Mouse (Mus musculus) embryonic facial prominence, embryonic 15.5 days (tissue): ENCODE results near the gene Gm5678. TPM values are rescaled to one million over a fixed set of nuclear protein-coding genes. Genes with fewer than 3 reads are reported as not detected.

Experiments
- ATAC-seq: fragments of 200-750 bp; cut with Nextera tagmentation; 2 replicates; pipeline ENCODE4 v1.8.0; 2017; ENCODE audit warnings: low read depth, moderate TSS enrichment; ENCODE audit not compliant: insufficient number of reproducible peaks, low FRiP score, low TSS enrichment
- H3K27ac ChIP-seq: fragments of 300-500 bp; sonication (generic); replicated peaks from 2 replicates; pipeline ENCODE4 v1.5.1; 2015; ENCODE audit warnings: mild to moderate bottlenecking, inconsistent platforms
- H3K27me3 ChIP-seq: fragments of 300-500 bp; sonication (generic); 2 replicates; pipeline ENCODE4 v1.6.1; 2015; ENCODE audit warnings: inconsistent platforms
- H3K36me3 ChIP-seq: fragments of 300-500 bp; sonication (generic); 2 replicates; pipeline ENCODE4 v1.6.1; 2015; ENCODE audit warnings: mild to moderate bottlenecking, inconsistent platforms
- H3K4me1 ChIP-seq: fragments of 300-500 bp; sonication (generic); 2 replicates; pipeline ENCODE4 v1.6.1; 2015; ENCODE audit warnings: inconsistent platforms
- H3K4me2 ChIP-seq: fragments of 300-500 bp; sonication (generic); replicated peaks from 2 replicates; pipeline ENCODE4 v1.6.1; 2015; ENCODE audit warnings: mild to moderate bottlenecking, inconsistent platforms
- H3K4me3 ChIP-seq: fragments of 300-500 bp; sonication (generic); replicated peaks from 2 replicates; pipeline ENCODE4 v1.5.1; 2015; ENCODE audit warnings: mild to moderate bottlenecking, inconsistent platforms
- H3K9ac ChIP-seq: fragments of 300-500 bp; sonication (generic); 2 replicates; pipeline ENCODE4 v1.6.1; 2015; ENCODE audit warnings: inconsistent platforms
- H3K9me3 ChIP-seq: fragments of 300-500 bp; sonication (generic); replicated peaks from 2 replicates; pipeline ENCODE4 v1.6.1; 2016; ENCODE audit warnings: inconsistent platforms
- WGBS: fragments of 180-500 bp; shearing (Covaris S2); methylation state at CpG from one replicate; pipeline ENCODE4 v1.1.7; 2015; 5-methylcytosine and 5-hydroxymethylcytosine counted together
- polyA plus RNA-seq: library from polyadenylated mRNA; unstranded; fragments of >200 nt; fragmentation: Nextera tagmentation; extraction: Ambion mirVana; gene quantifications from 2 replicates; pipeline ENCODE4 v1.2.1, GENCODE M21; 2015

Gene Gm5678
- polyA plus RNA-seq, 1 experiment from 2014 or later = not detected

DNA sequence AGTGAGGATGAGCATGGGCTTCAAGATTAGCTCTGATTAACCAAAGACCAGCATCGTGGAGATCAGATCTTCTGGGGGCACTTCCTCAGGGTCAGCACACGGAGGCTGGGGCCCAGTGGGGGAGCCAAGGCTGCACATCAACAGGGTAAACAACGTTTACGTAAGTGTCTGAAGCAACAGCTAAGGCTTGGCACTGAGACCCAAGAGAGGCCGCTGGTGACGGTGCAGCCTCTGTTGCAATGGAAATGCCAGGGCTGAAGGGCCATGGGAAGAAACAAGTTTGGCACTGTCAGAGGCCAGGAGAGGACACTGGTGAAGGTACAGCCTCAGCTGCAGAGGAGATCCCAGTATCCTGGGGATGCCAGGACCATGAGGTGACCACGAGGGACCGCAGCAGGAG lies 34.5 kb upstream of the Gm5678 start:
- no peak overlapping the region for H3K4me3 ChIP-seq

DNA sequence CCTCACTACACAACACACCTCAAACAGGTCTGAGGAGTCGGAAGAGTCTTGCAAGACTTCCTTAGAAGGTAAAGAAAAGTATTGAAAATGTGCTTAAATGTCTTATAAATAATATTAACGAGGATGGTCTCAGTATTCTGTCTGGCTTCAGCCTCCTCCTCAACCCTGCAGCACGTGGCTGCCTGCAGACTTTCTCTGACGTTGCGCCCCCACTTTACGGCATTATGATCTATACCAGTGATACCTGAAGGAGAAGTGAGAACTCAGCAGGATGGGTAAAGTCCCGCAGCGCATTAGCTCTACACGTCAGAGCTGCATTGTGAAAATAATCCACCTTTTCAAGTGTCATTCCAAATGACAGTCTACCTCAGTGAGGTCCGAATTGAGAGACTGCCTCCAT lies 33.4 kb upstream of the Gm5678 start:
- H3K4me1 ChIP-seq = no peaks in the 10 kb centered on the region
- ATAC-seq = no peak
- H3K4me2 ChIP-seq = no peak overlapping the region
- no peak overlapping the region for H3K9ac ChIP-seq
- no peak overlapping the region for H3K4me3 ChIP-seq
- H3K36me3 ChIP-seq = peaks cover 60% of the 10 kb centered on the region
- WGBS = 92% methylated on average over 10 of the region's 10 CpGs
- H3K27me3 ChIP-seq = no peaks in the 10 kb centered on the region
- no peaks in the 10 kb centered on the region for H3K9me3 ChIP-seq
- no peak overlapping the region for H3K27ac ChIP-seq

More for the DNA sequence above, 34.5 kb upstream of the Gm5678 start:
- WGBS = 92% methylated on average over 8 of the region's 8 CpGs
- Histone ChIP-seq H3K4me1 (no peaks in the 10 kb centered on the region), H3K27ac (no peak overlapping the region), H3K9ac (no peak overlapping the region), H3K9me3 (no peaks in the 10 kb centered on the region), H3K36me3 (peaks cover 63% of the 10 kb centered on the region), H3K27me3 (no peaks in the 10 kb centered on the region), H3K4me2 (no peak overlapping the region)
- ATAC-seq = no peak

DNA sequence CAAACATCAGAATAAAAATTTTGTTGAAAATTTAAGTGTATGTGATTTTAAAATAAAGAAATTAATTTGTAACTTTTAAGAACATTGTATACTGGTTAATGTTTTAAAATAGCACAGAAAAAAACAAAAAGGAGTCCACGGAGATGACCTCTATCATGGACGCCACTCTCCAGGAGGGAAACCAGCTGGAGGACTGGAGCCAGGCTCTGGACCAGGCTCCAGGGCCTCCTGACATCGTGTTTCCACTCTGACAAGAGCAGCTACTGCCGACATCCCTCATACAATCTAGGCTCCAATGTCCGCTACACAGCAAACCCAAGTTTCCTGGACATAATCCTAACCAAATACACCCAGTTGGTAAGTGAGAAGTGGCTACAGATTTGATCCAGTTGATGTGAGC lies 32.1 kb upstream of the Gm5678 start:
- Histone ChIP-seq H3K27ac (no peak overlapping the region), H3K27me3 (no peaks in the 10 kb centered on the region), H3K4me3 (no peak overlapping the region), H3K4me2 (no peak overlapping the region), H3K4me1 (no peaks in the 10 kb centered on the region), H3K9ac (no peak overlapping the region), H3K9me3 (no peaks in the 10 kb centered on the region), H3K36me3 (peaks cover 53% of the 10 kb centered on the region)
- ATAC-seq = no peak
- WGBS = 89% methylated on average over 5 of the region's 5 CpGs

DNA sequence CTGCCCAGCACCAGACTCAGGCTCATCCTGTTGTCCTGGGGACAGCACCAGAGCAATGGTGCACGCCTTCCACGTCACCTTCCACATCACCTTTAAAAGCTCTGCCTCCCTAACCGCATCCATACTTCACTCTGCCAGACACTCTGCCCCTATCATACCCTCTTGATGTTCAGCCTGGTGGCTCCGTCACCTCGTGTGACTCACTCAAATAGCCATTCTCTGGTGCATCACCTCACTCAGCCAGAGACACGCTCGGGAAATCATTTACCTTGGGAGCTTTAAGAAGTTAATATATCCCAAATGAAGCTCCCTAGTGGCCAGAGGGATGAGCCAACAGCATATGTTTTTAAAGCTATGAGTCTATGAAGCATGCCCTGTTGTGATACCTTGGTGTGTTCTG lies 31.1 kb upstream of the Gm5678 start:
- Histone ChIP-seq H3K4me2 (no peak overlapping the region), H3K27ac (no peak overlapping the region), H3K27me3 (no peaks in the 10 kb centered on the region), H3K36me3 (peaks cover 48% of the 10 kb centered on the region), H3K9me3 (no peaks in the 10 kb centered on the region), H3K9ac (no peak overlapping the region), H3K4me3 (no peak overlapping the region), H3K4me1 (no peaks in the 10 kb centered on the region)
- no peak for ATAC-seq
- 89% methylated on average over 7 of the region's 7 CpGs for WGBS

DNA sequence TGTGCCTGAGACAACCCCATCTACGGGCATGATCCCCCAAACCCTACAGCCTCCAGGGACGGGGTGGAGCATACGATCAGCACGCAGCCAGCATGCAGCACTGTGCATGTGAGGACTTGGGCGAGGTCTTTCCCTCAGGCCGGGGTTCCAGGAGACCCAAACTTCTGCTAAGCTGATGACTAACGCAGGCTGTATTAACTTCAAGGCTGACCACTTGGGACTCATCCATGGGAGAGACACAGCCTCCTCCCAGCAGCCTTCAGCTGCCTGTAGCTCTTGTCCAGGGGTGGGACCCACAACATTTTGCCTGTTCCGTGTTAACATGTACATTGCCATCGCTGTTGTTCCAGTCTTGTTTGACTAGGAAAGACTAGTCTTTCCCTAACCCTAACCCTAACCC lies 30.3 kb upstream of the Gm5678 start:
- 89% methylated on average over 9 of the region's 9 CpGs for WGBS
- H3K27me3 ChIP-seq = no peaks in the 10 kb centered on the region
- ATAC-seq = no peak
- H3K4me2 ChIP-seq = no peak overlapping the region
- peaks cover 48% of the 10 kb centered on the region for H3K36me3 ChIP-seq
- no peak overlapping the region for H3K9ac ChIP-seq
- H3K4me3 ChIP-seq = no peak overlapping the region
- H3K27ac ChIP-seq = no peak overlapping the region
- 0 out of 2 replicates have a peak, but pooled peaks cover under 1% of the 10 kb centered on the region for H3K4me1 ChIP-seq
- no peaks in the 10 kb centered on the region for H3K9me3 ChIP-seq

DNA sequence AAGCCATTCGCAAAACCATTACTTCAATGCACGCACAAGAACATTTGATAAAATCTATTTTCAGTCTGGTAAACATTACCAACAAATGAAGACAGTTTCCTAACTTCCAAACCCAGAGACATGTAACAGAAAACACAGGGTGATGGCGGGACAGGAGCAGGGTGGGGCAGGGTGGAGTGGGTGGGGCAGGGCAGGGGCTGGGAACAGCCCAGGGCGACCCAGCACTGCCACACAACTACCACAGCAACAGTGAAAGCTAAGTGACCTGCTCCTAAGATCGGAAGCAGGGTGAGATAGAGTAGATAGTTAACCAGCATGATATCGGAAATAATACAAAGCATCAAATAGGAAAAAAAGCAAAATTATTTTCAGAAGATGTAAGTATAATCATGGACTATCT lies 28.4 kb upstream of the Gm5678 start:
- H3K36me3 ChIP-seq = peaks cover 37% of the 10 kb centered on the region
- no peak overlapping the region for H3K4me3 ChIP-seq
- no peaks in the 10 kb centered on the region for H3K27me3 ChIP-seq
- ATAC-seq = no peak
- H3K9me3 ChIP-seq = no peaks in the 10 kb centered on the region
- 85% methylated on average over 6 of the region's 6 CpGs for WGBS
- H3K9ac ChIP-seq = no peak overlapping the region
- peaks cover 13% of the 10 kb centered on the region for H3K4me1 ChIP-seq
- no peak overlapping the region for H3K27ac ChIP-seq
- H3K4me2 ChIP-seq = no peak overlapping the region

DNA sequence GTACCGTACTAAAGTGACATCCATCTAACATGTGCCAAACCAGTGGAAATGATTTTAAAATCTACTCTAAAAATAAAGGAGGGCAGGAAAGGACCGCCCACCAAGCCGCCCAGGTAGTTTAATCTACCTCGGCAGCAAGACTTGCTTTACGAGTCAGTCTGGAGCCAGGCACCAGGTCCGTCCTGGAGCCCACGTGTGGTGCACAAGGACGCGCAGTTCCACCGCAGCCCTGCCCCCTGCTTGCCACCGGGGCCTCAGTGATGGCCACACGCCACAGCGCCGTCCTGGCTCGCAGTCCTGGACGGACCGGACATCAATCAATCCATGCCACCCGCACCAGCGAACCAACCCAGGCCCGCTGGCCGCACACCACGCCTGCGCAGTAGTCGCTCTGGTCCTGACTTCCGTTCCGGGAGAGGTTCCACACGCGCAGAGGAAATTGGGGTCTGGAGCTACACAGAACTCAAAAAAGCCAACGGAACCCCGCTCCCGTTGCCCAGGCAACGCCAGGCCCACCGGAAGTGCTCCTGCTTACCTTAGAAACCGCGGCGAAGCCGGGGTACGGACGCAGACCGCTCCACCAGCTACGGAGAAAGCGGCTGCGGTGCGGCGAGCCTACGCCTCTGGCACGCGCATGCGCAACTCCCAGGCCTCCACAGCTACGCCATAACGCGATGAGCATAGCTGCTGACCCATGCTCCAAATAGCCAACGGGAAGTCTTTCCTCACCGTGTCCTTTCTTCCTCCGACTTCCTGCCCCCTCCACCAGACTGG lies 24.3 kb upstream of the Gm5678 start, which contains the start of gene Setd4:
Setd4 (minus strand) TSS at position 625 of the 774 bp plus-strand sequence.
- Histone ChIP-seq H3K9me3 (no peaks in the 10 kb centered on the region), H3K27me3 (no peaks in the 10 kb centered on the region), H3K9ac (peak within 1 kb of the TSS; percentile 66), H3K4me3 (peak within 1 kb of the TSS; percentile 74), H3K27ac (peak within 1 kb of the TSS; percentile 93), H3K4me1 (peaks cover 19% of the 10 kb centered on the region), H3K4me2 (peak within 1 kb of the TSS; percentile 90), H3K36me3 (peaks cover 7% of the 10 kb centered on the region; the same call in 1 of the 2 replicates)
- peak; percentile 89 for ATAC-seq
- under 1% methylated on average over 55 of the region's 55 CpGs for WGBS

DNA sequence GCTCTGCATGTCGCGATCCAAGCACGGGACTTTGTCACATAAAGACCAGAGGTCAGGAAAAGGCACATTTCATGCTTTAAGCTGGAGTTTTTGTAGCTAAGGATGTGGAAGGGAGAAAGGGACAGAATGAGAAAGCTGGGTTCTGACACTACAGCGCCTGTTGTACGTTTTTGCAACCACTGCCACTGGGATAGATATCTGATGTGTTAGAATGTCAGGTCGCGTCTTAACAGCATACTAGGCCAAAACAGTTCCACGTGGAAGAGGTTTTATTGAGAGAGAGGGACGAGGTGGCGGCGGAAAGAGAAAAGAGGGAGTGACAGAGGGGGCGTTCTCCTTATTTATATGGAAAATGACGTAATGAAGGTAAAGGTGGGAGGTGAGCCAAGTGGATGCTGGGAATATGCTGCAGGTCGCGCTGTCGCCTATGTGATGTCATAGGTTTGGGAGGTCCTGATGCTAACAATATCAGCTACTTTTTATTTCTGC lies 23.4 kb upstream of the Gm5678 start:
- no peak for ATAC-seq
- peak overlapping the region; percentile 93 for H3K27ac ChIP-seq
- H3K4me1 ChIP-seq = peaks cover 25% of the 10 kb centered on the region
- peak overlapping the region; percentile 66; the same call in 1 of the 2 replicates for H3K9ac ChIP-seq
- H3K36me3 ChIP-seq = 0 out of 2 replicates have a peak, but pooled peaks cover 6% of the 10 kb centered on the region
- H3K9me3 ChIP-seq = no peaks in the 10 kb centered on the region
- H3K4me2 ChIP-seq = peak overlapping the region; percentile 90
- WGBS = 4% methylated on average over 16 of the region's 16 CpGs
- no peaks in the 10 kb centered on the region for H3K27me3 ChIP-seq
- H3K4me3 ChIP-seq = peak overlapping the region; percentile 74

DNA sequence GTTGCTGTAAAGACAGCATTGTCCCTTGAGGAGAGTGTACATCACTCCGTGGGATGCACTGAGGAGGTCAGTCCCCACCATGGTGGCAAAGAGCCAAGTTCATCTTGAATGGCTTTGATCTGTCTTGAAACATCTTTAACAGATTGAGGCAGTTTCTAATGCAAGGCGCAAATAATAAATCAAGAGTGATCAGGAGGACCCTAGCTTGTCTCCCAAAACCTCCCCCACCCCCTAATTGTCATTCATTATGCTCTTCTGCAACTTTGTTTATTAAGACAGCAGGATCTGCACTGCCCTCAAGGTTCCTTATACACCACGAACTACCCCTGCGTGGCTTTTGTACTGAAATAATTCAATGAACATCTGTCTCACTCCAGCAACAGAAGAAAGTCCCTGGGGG lies 22.3 kb upstream of the Gm5678 start, which contains the start of gene Cbr1:
Cbr1 (plus strand) TSS at position 301 of the 400 bp plus-strand sequence.
- Histone ChIP-seq H3K36me3 (peaks cover 6% of the 10 kb centered on the region; the same call in 1 of the 2 replicates), H3K4me2 (peak within 1 kb of the TSS; percentile 90), H3K4me3 (peak within 1 kb of the TSS; percentile 74), H3K27ac (no peak within 1 kb of the TSS), H3K9ac (no peak within 1 kb of the TSS; the same call in 1 of the 2 replicates), H3K9me3 (no peaks in the 10 kb centered on the region), H3K4me1 (peaks cover 25% of the 10 kb centered on the region), H3K27me3 (no peaks in the 10 kb centered on the region)
- ATAC-seq = no peak
- WGBS = 62% methylated on average over 4 of the region's 4 CpGs

DNA sequence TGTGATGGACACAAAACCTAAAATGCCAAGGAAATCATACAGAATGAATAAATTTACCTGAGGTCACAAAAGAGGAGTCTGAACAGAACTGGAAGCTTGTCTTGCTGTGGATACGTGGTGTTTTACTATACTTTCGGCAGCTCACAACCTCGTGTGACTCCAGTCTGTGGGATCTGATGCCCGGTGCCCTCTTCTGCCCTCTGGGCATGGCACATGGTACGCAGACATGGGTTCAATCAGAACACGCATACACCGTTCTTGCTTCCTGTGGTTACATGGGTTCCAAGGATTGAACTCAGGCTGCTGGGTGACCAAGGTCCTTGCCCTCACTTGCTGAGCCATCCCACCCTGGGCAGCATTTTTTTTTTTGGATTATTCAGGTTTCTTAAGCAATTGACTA lies 21.8 kb upstream of the Gm5678 start:
- no peaks in the 10 kb centered on the region for H3K27me3 ChIP-seq
- no peak for ATAC-seq
- 81% methylated on average over 7 of the region's 7 CpGs for WGBS

DNA sequence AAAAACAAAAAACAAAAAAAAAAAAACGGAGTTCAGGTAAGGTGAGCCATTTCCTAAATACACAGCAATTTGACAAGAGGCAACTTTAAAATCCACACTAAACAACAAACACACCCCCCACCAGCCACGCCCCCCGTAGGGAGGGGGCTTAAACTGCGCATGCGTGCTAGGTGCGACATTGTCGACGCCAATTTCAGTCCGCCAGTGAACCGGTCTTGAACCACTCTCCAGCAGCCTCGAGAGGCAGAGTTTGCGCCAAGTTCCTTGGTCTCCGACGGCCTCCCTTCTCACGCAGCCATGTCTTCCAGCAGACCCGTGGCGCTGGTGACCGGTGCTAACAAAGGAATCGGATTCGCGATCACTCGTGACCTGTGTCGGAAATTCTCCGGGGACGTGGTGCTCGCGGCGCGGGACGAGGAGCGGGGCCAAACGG lies 20.2 kb upstream of the Gm5678 start:
- Histone ChIP-seq H3K4me2 (peak overlapping the region; percentile 81), H3K4me3 (peak overlapping the region; percentile 81), H3K9ac (peak overlapping the region; percentile 79), H3K9me3 (no peaks in the 10 kb centered on the region), H3K36me3 (peaks cover 18% of the 10 kb centered on the region; the same call in 1 of the 2 replicates), H3K4me1 (peaks cover 23% of the 10 kb centered on the region), H3K27ac (peak overlapping the region; percentile 70), H3K27me3 (no peaks in the 10 kb centered on the region)
- 0% methylated on average over 32 of the region's 32 CpGs for WGBS
- ATAC-seq = peak; percentile 71; the same call in 1 of the 2 replicates

More for the DNA sequence above, 21.8 kb upstream of the Gm5678 start:
- Histone ChIP-seq H3K9ac (no peak overlapping the region), H3K4me2 (no peak overlapping the region), H3K27ac (no peak overlapping the region), H3K9me3 (no peaks in the 10 kb centered on the region), H3K4me3 (no peak overlapping the region), H3K36me3 (peaks cover 7% of the 10 kb centered on the region; the same call in 1 of the 2 replicates), H3K4me1 (peaks cover 25% of the 10 kb centered on the region)
